Mouse (Mus musculus) heart, embryonic 16.5 days (tissue): ENCODE data around the gene Scube1. TPM values are rescaled to one million over a fixed set of nuclear protein-coding genes. Genes with fewer than 3 reads are reported as not detected.

Experiments
- ATAC-seq: fragments of 200-750 bp; cut with Nextera tagmentation; replicated peaks from 2 replicates; pipeline ENCODE4 v1.8.0; 2017; ENCODE audit warnings: moderate number of reproducible peaks; ENCODE audit not compliant: insufficient read depth, low FRiP score; ENCODE audit errors: extremely low read depth
- H3K27ac ChIP-seq: fragments of 300-500 bp; sonication (generic); 2 replicates; pipeline ENCODE4 v1.5.1; 2014; ENCODE audit warnings: mild to moderate bottlenecking, low read length, control low read depth, moderate library complexity
- H3K27me3 ChIP-seq: fragments of 300-500 bp; sonication (generic); 2 replicates; pipeline ENCODE4 v1.6.1; 2014; ENCODE audit warnings: low read length, mixed read lengths; ENCODE audit not compliant: control insufficient read depth, insufficient read depth
- H3K36me3 ChIP-seq: fragments of 300-500 bp; sonication (generic); 2 replicates; pipeline ENCODE4 v1.6.1; 2014; ENCODE audit not compliant: control insufficient read depth, insufficient read depth
- H3K4me1 ChIP-seq: fragments of 300-500 bp; sonication (generic); 2 replicates; pipeline ENCODE4 v1.6.1; 2014; ENCODE audit warnings: low read length, mixed read lengths; ENCODE audit not compliant: control insufficient read depth, insufficient read depth
- H3K4me2 ChIP-seq: fragments of 300-500 bp; sonication (generic); 2 replicates; pipeline ENCODE4 v1.6.1; 2014; ENCODE audit warnings: low read depth, mild to moderate bottlenecking, control low read depth, low read length
- H3K4me3 ChIP-seq: fragments of 300-500 bp; sonication (generic); 2 replicates; pipeline ENCODE4 v1.5.1; 2014; ENCODE audit warnings: mild to moderate bottlenecking, control low read depth, low read length
- H3K9ac ChIP-seq: fragments of 300-500 bp; sonication (generic); 2 replicates; pipeline ENCODE4 v1.6.1; 2014; ENCODE audit warnings: low read length, control low read depth
- H3K9me3 ChIP-seq: fragments of 300-500 bp; sonication (generic); replicated peaks from 2 replicates; pipeline ENCODE4 v1.6.1; 2016; ENCODE audit warnings: low read length; ENCODE audit not compliant: control insufficient read depth
- WGBS: fragments of 180-500 bp; shearing (Covaris S2); extraction: QIAGEN DNeasy Blood & Tissue Kit; methylation state at CpG from one replicate; pipeline ENCODE4 v1.1.7; 2014; 5-methylcytosine and 5-hydroxymethylcytosine counted together
- polyA plus RNA-seq: library from polyadenylated mRNA; unstranded; fragments of >200 nt; fragmentation: Nextera tagmentation; extraction: Ambion mirVana; gene quantifications from 2 replicates; pipeline ENCODE4 v1.2.1, GENCODE M21; 2015

The Scube1 gene
- polyA plus RNA-seq, 1 experiment from 2014 or later, result 4.0 TPM

- peaks cover 5% of the 10 kb centered on the region for H3K4me1 ChIP-seq
- WGBS, result 73% methylated on average over 8 of the region's 9 CpGs
- no peak overlapping the region for H3K27ac ChIP-seq
- peaks cover 1% of the 10 kb centered on the region for H3K9me3 ChIP-seq
- ATAC-seq, result no peak
- no peak overlapping the region for H3K4me3 ChIP-seq
- no peak overlapping the region for H3K4me2 ChIP-seq
- peaks cover 7% of the 10 kb centered on the region; the same call in 1 of the 2 replicates for H3K27me3 ChIP-seq
- no peak overlapping the region for H3K9ac ChIP-seq
- no peaks in the 10 kb centered on the region for H3K36me3 ChIP-seq
Measured at GRCm38 (mm10) chr15:83749436-83749835, 24.6 kb upstream of the Scube1 start.

GRCm38 (mm10) chr15:83748986-83749385 lies 24.2 kb upstream of the Scube1 start:
- 78% methylated on average over 6 of the region's 6 CpGs for WGBS
- Histone ChIP-seq H3K27ac (no peak overlapping the region), H3K9ac (no peak overlapping the region), H3K9me3 (no peaks in the 10 kb centered on the region), H3K4me2 (no peak overlapping the region), H3K4me1 (peaks cover 5% of the 10 kb centered on the region), H3K27me3 (peaks cover 7% of the 10 kb centered on the region; the same call in 1 of the 2 replicates), H3K4me3 (no peak overlapping the region), H3K36me3 (no peaks in the 10 kb centered on the region)
- ATAC-seq, result no peak

- no peaks in the 10 kb centered on the region for H3K9me3 ChIP-seq
- H3K4me2 ChIP-seq, result no peak overlapping the region
- peaks cover 7% of the 10 kb centered on the region; the same call in 1 of the 2 replicates for H3K27me3 ChIP-seq
- WGBS, result 35% methylated on average over 16 of the region's 16 CpGs
- no peaks in the 10 kb centered on the region for H3K36me3 ChIP-seq
- peaks cover 7% of the 10 kb centered on the region for H3K4me1 ChIP-seq
- no peak for ATAC-seq
- H3K4me3 ChIP-seq, result no peak overlapping the region
- no peak overlapping the region for H3K9ac ChIP-seq
- H3K27ac ChIP-seq, result peak overlapping the region; percentile 5; the same call in 1 of the 2 replicates
Measured at GRCm38 (mm10) chr15:83746311-83746710, 21.5 kb upstream of the Scube1 start.

- no peak for ATAC-seq
- no peaks in the 10 kb centered on the region for H3K36me3 ChIP-seq
- no peak overlapping the region for H3K4me2 ChIP-seq
- peaks cover 10% of the 10 kb centered on the region for H3K4me1 ChIP-seq
- H3K9me3 ChIP-seq, result no peaks in the 10 kb centered on the region
- H3K4me3 ChIP-seq, result no peak overlapping the region
- WGBS, result 54% methylated on average over 1 of the region's 1 CpGs
- H3K9ac ChIP-seq, result no peak overlapping the region
- 0 out of 2 replicates have a peak, but pooled peaks cover 2% of the 10 kb centered on the region for H3K27me3 ChIP-seq
- H3K27ac ChIP-seq, result no peak overlapping the region
Measured at GRCm38 (mm10) chr15:83742018-83742417, 17.2 kb upstream of the Scube1 start.

- WGBS, result 30% methylated on average over 21 of the region's 21 CpGs
- ATAC-seq, result no peak
- H3K4me3 ChIP-seq, result no peak overlapping the region
Measured at GRCm38 (mm10) chr15:83740676-83741422, 16.0 kb upstream of the Scube1 start.

DNA sequence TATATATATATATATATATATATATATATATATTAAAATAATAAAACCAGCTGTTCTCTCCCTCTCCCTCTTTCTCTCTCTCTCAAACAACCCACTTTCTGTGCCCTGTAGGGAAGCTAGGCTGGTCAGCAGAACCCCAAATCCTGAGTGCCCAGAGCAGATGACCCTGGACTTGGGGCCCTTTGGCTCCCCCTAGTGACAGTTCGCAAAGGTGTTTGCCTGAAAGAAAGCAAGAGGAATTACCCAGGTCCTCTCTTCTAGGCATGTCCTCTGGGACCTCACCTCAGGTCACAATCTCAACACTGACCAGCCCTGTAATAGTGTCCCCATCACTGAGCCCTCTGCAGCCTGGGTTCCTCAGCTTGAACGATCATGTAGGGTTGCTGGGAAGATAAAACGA lies 2.8 kb upstream of the Scube1 start:
- Histone ChIP-seq H3K36me3 (no peaks in the 10 kb centered on the region), H3K9ac (no peak overlapping the region), H3K4me1 (peaks cover 10% of the 10 kb centered on the region), H3K27me3 (peaks cover 45% of the 10 kb centered on the region), H3K27ac (no peak overlapping the region), H3K4me3 (no peak overlapping the region), H3K4me2 (no peak overlapping the region), H3K9me3 (no peaks in the 10 kb centered on the region)
- 22% methylated on average over 3 of the region's 3 CpGs for WGBS
- no peak for ATAC-seq

More at GRCm38 (mm10) chr15:83740676-83741422, 16.0 kb upstream of the Scube1 start:
- Histone ChIP-seq H3K27ac (peak overlapping the region; percentile 21; the same call in 1 of the 2 replicates), H3K36me3 (no peaks in the 10 kb centered on the region), H3K9ac (no peak overlapping the region), H3K4me2 (no peak overlapping the region), H3K4me1 (peaks cover 10% of the 10 kb centered on the region), H3K9me3 (no peaks in the 10 kb centered on the region), H3K27me3 (0 out of 2 replicates have a peak, but pooled peaks cover 2% of the 10 kb centered on the region)

DNA sequence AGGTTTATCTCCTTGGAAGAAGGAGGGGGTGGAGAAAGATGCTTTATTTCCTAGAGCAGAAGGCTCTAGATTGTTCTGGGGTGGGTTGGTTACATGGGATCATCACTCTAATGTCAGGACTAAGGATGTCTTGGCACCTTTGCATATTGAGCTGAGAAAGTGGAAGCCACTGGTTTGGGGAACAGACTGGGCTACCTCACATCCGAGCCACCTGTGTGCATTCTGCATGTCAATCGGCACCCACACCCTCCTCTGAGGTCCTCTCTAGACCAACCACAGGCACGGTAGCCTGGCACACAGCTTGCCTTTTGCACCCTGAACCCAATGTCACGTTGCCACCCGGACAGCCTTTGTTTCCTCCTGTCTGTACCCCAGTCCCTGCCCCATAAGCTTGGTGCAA lies 1.9 kb upstream of the Scube1 start:
- H3K36me3 ChIP-seq, result no peaks in the 10 kb centered on the region
- no peaks in the 10 kb centered on the region for H3K9me3 ChIP-seq
- ATAC-seq, result no peak
- H3K4me1 ChIP-seq, result peaks cover 10% of the 10 kb centered on the region
- H3K4me3 ChIP-seq, result no peak overlapping the region
- H3K27ac ChIP-seq, result no peak overlapping the region
- H3K9ac ChIP-seq, result no peak overlapping the region
- peaks cover 54% of the 10 kb centered on the region for H3K27me3 ChIP-seq
- H3K4me2 ChIP-seq, result no peak overlapping the region
- WGBS, result 85% methylated on average over 5 of the region's 5 CpGs

GRCm38 (mm10) chr15:83725556-83726200 lies 857 bp upstream of the Scube1 start:
- no peak overlapping the region for H3K27ac ChIP-seq
- WGBS, result 28% methylated on average over 28 of the region's 28 CpGs
- H3K9ac ChIP-seq, result no peak overlapping the region
- H3K36me3 ChIP-seq, result no peaks in the 10 kb centered on the region
- no peak overlapping the region; the same call in 1 of the 2 replicates for H3K4me3 ChIP-seq
- peaks cover 58% of the 10 kb centered on the region for H3K27me3 ChIP-seq
- H3K4me2 ChIP-seq, result no peak overlapping the region; the same call in 1 of the 2 replicates
- no peak for ATAC-seq
- no peaks in the 10 kb centered on the region for H3K9me3 ChIP-seq
- peaks cover 10% of the 10 kb centered on the region for H3K4me1 ChIP-seq
